Mouse (Mus musculus): ENCODE measurements around the gene Nfat5.

- TF ChIP-seq CTCF (IDR thresholded peaks at IDR 0.05; ENCODE audit: control insufficient read depth, insufficient read depth, low read length): no peak
- no peak for TF ChIP-seq POLR2A (IDR thresholded peaks at IDR 0.05; ENCODE audit: borderline replicate concordance, control insufficient read depth, low read depth, low read length)
Measured at GRCm38 (mm10) chr8:107270287-107270686, 23.0 kb upstream of the Nfat5 start.

Measured in bone marrow, adult 2 months (tissue).